Mouse (Mus musculus) WW6 (cell line): ENCODE measurements around the gene Nemp1.
"Not testable (repeated sequence)": the region's sequence is repeated elsewhere in the genome, so short reads cannot be mapped to it uniquely, and the experiment has no call there.

Source experiments
- DNase-seq: peaks from one replicate; pipeline ENCODE4 v3.0.0-alpha.2; 2013; ENCODE audit warnings: low read depth, low spot score

Nemp1 gene

GRCm38 (mm10) chr10:127645791-127646190 lies 20.9 kb upstream of the Nemp1 start:
- DNase-seq: no peak

DNA sequence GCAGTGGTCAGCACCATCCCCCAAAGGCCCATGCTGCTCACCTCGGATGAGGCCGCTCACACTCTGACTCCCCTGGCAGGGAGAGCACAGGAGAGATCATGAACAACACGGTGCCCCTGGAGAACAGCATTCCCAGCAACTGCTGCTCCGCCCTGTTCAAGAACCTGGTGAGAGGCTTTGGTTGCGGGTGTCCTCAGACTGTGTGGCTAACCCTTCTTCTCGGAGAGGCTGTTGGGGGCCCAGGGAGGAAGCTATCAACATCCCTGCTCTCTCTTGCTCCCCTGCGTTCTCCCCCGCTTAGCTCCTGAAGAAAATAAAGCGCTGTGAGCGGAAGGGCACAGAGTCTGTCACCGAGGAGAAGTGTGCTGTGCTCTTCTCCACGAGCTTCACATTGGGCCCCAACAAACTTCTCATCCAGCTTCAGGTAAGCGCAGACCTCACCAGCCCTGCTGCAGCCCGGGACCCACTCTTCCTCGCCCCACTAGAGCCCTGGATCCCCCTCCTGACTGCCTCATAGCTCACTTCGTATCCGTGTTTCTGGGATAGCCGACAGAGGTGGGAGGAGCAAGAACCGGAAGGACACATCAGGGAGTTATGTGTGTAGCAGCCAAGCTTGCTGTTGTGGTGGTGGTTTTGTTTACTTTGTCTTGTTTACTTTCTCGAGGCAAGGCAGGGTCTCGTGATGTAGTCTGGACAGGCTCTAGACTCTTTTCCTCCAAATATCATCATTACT lies 13.6 kb upstream of the Nemp1 start:
- DNase-seq: no peak

DNA sequence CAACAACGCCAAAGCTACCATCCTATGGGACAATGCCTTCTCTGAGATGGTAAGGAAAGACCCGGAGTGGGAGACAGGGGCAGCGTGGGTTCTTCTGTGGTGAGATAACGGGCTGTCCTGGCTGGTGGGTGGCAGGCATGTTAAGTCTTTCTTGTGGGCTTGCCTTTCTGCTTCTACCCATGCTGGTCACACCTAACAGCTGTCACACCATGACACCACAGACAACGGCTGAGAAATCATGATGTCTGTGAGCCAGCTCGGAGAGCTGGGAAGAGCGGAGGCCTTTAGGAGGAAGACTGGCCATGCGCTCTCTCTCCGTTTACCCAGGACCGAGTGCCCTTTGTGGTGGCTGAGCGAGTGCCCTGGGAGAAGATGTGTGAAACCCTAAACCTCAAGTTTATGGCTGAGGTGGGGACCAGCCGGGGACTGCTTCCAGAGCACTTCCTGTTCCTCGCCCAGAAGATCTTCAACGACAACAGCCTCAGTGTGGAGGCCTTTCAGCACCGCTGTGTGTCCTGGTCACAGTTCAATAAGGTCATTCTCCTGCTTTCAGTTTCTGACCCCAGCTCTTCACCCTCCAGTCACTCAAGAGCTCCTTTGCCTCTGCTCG lies 11.6 kb upstream of the Nemp1 start:
- DNase-seq: no peak

- DNase-seq: not testable (repeated sequence)
Observed at GRCm38 (mm10) chr10:127657617-127658016, 9.1 kb upstream of the Nemp1 start.

- DNase-seq: no peak
Observed at GRCm38 (mm10) chr10:127658076-127658475, 8.6 kb upstream of the Nemp1 start.

DNA sequence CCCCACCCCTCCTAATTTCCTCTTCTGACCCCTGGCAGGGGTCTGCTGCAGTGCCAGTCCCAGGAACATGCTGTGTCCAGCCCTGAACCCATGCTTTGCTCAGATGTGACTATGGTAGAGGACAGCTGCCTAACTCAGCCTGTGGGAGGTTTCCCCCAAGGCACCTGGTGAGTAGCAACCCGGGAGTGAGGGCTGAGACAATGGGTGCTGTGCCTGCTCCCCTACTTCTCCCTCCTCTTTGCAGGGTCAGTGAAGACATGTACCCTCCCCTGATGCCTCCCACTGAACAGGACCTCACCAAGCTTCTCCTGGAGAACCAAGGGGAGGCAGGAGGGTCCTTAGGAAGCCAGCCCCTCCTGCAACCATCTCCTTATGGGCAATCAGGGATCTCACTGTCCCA lies 7.2 kb upstream of the Nemp1 start:
- no peak for DNase-seq

- DNase-seq: no peak
Observed at GRCm38 (mm10) chr10:127661291-127661914, 5.3 kb upstream of the Nemp1 start.

DNA sequence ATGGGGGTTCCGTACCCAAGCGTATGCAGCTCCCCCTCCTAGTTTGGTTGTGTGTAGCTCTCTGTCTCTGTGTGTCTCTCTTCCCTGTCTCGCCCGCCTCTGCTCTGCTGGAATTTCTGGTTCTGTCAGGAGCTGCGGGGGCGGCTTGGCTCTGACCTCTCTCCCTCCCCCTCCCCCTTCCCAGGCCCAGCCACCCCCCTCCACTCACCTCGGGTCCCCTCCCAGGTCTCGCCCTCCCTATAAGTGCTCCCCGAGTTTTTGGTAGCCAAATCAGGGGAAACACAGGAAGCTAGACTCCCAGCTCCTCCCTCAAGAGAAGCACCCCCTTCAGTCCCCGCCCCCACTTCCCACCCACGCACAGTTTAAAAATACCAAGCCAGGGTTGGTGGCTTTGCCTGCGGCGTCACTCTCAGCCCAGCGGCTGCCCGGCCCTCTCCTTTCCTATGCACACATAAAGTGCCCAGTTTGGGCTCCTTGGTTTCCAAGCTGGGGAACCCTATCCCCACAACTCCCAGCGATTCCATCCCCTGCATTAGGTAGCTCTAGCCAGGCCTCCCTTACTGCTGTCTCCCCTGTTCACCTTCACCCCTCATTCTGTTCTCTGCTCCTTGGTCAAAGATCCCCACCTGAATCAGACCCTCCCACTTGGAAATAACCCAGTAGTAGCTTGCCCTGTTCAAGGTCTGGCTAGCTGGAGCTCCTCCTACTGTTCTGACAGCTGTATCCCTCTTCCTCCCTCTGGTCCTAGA lies 4.6 kb upstream of the Nemp1 start:
- DNase-seq: no peak

DNA sequence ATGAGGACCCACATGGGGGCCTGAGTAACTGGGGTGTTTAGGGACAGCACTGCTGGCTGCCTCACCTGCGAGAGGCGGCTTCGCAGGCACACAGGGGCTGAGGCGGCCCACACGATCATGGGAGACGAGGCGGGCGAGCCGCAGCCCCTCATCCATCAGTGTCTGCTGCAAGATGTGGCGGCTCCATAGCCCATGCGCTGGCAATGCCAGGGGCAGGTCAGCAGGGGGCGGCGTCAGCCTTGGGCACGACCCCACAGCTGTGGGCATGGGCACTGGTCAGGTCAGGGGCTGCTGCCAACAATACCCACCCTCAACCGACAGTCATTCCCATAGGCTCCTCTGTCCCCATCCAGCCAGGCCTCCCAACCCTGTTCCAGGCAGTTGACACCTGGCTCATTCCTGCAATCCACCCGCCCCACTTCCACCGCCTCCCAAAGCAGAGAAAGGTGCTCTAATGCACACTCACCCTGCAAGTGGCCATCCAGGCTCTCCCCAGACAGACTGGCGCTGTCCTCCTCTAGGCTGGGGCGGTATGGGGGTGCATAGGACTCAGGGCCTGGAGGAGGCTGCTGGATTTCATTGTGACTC lies 3.9 kb upstream of the Nemp1 start:
- DNase-seq: no peak

- no peak for DNase-seq
Observed at GRCm38 (mm10) chr10:127663590-127663989, 3.1 kb upstream of the Nemp1 start.

DNA sequence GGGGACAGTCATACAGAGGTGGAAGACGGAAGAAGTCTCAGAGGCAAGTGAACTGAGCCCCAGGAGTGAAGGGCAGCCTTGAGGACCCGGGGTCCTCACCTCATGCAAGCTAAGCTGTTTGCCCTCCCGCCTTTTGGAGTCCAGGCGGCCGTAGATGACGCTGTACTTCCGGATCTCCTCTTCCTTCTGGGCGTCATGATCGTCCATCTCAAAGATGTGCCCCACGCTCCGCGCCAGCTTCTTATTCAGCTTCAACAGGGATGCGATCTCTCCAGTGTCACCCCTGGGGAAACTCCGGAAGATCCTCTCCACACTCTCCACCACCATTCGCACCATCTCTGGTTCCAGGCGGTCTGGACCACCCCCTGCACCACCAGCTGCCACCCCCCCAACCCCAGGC lies 2.5 kb upstream of the Nemp1 start:
- no peak for DNase-seq

GRCm38 (mm10) chr10:127664891-127665290 lies 1.8 kb upstream of the Nemp1 start:
- no peak for DNase-seq

GRCm38 (mm10) chr10:127665366-127666181 lies 1.1 kb upstream of the Nemp1 start:
- DNase-seq: no peak

GRCm38 (mm10) chr10:127667269-127668092 lies 780 bp downstream of the Nemp1 start:
- no peak for DNase-seq

GRCm38 (mm10) chr10:127668093-127669050 lies 1.7 kb downstream of the Nemp1 start, which contains the start of gene Nab2:
Gene Nab2 (minus strand): TSS chr10:127668568.
- DNase-seq: no peak

DNA sequence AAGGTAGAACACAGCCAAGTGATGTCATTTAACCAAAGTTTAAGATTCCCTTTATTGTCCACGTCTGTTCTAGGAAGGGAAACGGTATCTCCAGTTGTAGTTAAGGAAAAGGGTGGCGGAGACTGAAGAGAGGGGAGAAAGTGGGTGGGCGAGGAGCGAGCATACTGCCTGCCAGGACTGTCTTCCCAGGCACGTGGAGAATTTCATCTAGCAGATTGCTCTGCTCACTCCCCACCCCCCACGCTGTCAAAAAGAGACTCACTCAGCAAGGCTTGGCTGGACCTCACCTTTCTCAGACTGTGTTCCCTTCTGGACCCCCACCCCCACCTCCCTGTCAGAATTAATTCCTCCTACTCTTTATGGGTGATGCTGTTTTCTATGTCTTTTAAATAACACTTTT lies 2.5 kb downstream of the Nemp1 start:
- no peak for DNase-seq

DNA sequence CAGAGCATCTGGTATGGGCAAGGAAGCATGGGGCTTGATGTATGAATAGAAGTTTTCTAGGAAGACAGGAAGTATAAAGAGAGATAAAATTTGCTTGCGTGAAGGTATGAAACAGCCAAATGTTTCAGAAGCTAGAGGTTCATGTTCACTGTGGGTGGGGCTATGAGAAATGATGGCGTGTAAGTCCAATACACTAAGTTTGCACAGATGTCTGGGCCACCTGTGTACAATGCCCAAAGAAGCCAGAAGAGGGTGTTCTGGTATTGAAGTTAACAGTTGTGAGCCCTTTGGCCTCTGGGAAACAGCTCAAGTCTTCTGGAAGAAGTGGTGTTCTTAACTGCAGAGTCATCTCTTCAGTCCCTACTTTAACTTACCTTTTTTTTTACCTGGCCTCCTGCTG lies 3.5 kb downstream of the Nemp1 start:
- DNase-seq: no peak

- DNase-seq: no peak
Observed at GRCm38 (mm10) chr10:127671276-127671675, 4.6 kb downstream of the Nemp1 start.
